Mouse (Mus musculus) left cerebral cortex, postnatal 4 days (tissue): Measurements from ENCODE around the gene Ofd1. TPM values are rescaled to one million over a fixed set of nuclear protein-coding genes. Genes with fewer than 3 reads are reported as not detected.

Experiments used
- DNase-seq: peaks from one replicate; pipeline ENCODE4 v3.0.0-alpha.2; 2022
- intact Hi-C: fragments of 180-260 bp; cut with DNase I; formaldehyde crosslinking; loops from one replicate; pipeline ENCODE4 v1.15.1; 2025
- total RNA-seq, 2 experiments: library from RNA; stranded (reverse); gene quantifications; 2 replicates each; pipeline ENCODE4 v1.2.3; 2021

Ofd1 gene
- total RNA-seq = 1 to 10 TPM; 8.5 to 8.6 TPM

DNA sequence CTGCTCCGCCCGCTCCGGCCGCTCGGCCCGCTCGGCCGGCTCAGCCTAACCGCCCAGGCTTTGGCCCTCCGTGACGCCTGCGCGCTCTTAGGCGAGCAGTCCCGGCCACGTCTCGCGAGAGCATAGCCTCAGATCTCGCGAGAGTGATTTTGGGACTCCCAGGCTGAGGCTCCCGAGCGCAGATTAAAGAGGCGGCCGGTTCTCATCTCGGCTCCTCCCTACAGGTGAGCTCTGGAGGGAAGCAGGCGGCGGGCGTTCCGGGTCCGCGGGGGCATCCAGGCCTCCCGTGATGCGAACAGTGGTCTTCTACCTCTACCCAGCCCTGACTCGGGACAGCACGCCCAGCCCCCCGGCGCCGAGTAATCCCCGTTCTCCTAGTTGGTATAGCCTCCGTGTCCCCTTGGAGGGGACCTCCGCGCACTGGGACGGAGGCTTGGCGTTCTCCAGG is at the start of gene Ofd1:
Gene Ofd1, minus strand, starts transcription at position 89 of the 448 bp plus-strand sequence.
- peak; percentile 89 for DNase-seq
- intact Hi-C loops = no loop called here

DNA sequence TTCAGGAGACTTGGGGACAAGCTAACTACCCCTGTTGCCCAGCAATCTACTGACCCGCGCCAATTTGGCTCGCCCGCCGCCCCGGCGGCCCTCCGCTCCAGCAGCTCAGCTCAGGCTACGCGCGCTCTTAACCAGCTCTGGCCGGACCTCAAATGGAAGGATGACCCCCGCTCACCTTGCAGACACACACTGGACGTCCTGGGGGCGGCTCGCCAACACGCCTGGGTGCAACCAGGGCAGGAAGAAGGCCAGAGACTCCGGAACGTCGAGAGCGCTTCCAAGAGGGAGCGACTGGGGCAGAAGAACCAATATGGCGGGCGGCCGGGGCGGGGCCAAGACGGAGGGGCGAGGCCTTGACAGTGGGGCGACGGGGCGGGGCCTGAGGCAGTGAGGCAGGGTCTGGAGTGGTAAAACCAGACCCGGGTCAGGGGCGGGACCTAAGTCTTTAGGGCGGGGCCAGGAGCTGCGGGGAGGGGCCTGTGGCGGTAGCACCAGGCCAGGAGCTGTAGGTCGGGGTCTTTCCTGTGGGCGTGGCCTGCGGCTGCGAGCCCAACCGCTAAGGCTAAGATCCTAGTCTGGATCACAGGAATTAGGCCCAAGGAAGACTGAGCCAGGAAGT is 39.0 kb upstream of the Ofd1 start, which contains the start of gene Rab9:
Gene Rab9, minus strand, starts transcription at position 503 of the 619 bp plus-strand sequence.
- DNase-seq = peak; percentile 96
- intact Hi-C loops = no loop called here

DNA sequence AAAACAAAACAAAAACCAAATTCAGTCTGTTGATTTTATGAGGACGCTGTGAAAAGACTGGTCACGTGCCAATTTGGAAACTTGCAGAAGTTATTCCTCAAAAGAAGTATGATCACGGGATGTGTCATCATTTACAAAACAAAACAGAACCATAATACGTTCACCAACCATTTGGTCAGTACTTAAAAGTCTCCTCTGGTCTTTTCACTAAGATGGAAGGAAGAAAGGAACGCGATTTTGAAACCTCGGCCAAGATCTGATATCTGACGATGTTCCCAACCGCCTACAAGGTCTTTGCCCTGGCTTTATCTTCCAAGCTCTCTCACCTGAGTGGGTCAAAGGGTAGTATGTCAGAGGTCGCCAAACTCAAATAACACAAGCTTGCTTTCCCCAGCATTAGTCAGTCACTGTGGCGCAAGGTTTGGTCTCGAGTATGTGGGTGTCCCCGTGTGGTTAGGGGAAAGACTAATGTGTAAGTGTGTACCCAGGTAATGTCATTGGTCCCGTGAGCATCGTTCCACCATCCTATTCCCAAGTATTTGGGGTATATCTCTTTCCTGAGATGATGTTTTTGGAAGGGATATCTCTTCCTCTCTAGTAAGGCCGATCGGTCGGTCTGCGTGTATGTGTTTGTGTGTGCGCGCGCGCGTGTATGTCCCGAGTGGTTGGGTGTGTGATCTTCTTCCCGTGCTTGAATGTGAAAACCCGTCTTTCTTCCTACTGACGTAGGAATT is 38.3 kb upstream of the Ofd1 start:
- intact Hi-C loops = no loop called here
- DNase-seq = no peak

DNA sequence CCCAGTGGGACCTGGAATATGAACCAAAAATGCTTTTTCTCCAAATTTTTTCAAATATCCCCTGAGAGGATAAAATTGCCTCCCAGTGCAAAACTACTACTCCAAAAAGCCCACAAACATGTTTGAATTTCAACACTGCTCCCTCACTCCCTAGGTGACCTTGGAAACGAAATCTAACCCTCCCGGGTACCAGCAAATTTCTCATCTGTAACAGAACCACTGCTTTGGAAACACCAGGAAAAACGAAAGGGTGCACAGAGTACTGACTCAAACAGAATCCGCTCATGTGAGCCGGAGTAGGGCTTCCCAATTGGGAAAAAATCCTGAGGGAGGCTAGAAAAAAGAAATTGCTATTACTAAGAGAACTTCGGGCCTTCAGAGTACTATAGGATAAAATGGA is 36.9 kb upstream of the Ofd1 start:
- intact Hi-C loops = no loop called here
- DNase-seq = no peak

DNA sequence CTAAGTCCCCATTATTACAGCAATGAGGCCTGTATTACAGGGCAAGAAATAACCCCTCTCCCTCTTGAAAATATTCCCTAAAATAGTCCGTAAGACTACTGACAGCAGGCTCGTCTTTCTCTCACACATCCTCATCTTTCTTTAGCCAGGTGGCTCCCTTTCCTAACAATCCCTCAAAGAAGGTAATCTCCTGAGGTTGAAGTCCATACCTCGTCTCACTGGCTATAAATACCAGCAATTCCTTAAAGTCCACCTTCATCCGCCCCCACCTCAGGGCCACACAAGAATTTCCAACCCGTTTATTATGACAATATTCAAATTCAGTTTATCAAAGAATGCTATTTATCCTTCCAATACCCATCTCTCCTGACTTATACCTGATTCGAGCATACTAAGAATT is 32.1 kb upstream of the Ofd1 start:
- no peak for DNase-seq
- intact Hi-C loops = no loop called here

DNA sequence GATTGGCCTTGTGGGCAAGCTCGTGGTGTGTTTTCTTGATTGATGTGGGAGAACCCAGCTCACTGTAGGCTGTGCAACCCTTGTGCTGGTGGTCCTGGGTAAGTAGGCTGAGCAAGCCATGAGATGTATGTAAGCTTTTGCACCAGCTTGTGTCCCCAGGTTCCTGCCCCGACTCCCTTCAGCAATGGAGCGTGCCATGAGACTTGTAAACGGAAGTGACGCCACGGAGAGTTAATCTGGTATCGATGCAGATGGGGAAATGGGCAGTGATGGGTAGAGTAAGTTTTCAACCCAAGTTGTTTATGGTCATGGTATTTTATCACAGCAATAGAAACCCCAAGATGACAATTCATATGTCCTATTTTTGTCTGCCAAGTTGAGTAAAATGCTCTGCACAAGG is 27.8 kb upstream of the Ofd1 start:
- intact Hi-C loops = no loop called here
- DNase-seq = no peak

DNA sequence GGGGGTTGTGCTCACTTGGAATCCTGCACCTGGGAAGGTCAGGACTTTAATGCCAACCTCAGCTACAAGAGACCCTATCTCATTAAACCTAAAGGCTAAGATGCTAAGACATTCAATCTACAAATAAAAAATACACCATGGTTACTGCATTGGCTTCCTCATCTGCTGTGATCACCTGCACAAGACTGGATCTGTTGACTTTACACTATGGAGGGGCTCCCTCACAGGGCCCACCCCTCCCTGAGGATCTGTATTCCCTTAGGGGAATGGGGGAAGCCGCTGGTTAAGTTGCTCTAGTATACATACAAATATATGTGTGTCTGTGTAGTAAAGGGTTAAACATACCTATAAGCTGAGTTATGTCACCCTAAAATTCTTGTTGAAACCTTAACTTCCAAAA is 15.0 kb upstream of the Ofd1 start:
- intact Hi-C loops = no loop called here
- no peak for DNase-seq

DNA sequence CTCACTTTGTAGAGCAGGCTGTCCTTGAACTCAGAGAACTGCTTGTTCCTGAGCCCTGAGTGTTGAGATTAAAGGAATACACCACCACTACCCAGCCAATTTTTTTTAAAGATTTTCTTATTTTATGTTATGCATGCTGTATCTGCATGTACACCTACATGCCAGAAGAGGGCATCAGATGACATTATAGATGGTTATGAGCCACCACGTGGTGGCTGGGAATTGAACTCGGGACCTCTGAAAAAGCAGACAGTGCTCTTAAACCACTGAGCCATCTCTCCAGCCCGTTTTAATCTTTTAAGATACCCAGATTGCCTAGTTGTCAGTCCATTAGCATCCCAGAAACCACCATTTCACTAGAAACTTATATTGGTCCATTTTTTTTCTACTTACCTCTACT is 13.8 kb upstream of the Ofd1 start:
- intact Hi-C loops = no loop called here
- DNase-seq = no peak

DNA sequence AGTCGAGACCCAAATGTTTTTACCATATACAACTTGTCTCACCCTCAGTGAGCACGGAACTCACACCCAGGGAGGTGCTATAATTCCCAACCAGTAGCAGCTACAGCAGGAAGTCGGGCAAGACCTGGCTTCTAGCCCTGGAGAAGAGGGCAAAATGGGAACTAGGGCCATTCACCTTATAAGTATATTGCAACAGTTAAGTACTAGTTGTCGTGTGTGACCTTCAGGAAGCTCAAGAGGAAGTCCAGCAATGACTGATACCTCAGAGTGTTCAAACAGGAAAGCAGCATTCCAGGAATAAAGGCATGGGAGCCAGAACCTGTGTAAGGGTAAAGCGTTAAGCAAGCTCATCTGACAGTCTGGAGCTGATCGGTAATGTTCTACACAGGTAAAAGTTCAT is 13.0 kb upstream of the Ofd1 start:
- DNase-seq = no peak
- intact Hi-C loops = no loop called here

DNA sequence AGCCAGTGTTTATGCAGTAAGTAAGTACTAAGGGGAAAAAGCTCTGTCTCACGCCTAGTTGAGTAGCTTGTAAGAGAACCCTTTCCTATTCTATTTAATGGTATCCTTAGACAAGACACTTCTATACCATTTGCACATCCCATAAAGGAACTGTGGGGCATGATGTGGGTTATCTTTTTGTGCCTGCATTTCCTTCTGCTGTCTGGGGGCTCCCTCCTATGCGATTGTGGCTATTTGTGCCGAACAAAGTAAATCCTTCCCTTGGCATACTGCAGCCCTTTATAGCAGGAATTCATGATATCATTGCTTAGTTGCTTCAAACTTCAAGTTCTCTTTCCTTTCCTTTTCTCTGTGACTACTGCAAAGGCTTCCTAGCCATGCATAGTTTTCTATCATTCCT is 4.0 kb upstream of the Ofd1 start:
- intact Hi-C loops = no loop called here
- DNase-seq = no peak

DNA sequence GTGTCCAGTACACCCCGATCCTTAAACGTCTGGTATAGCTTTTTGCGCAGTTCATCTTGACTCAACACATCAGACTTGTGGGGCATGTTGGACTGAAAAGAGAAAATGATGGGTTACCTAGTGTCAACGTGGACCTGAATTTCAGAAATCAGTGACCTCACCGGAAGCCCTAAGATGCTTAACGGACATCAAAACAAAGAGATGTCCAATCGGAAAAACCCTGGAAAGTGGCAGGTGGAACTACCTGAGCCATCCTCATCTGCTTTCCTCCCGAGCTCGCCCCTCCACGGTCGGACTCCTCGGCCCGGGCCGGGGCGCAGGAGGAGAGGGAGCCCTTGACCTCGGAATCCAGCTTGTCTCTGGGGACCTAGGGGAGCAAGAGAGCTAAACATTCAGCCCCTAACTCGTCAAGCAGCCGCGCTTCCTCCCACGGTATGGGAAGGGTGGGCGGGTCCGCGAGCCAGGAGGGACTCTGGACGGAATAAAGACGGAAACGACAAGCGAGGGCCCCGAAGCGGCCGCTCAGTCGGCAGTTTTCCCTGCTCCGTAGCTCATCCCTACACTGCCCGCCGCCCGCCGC is 378 bp downstream of the Ofd1 start, which contains the start of gene Trappc2:
Gene Trappc2, plus strand, starts transcription at position 539 of the 580 bp plus-strand sequence.
- no peak for DNase-seq
- intact Hi-C loops = no loop called here

DNA sequence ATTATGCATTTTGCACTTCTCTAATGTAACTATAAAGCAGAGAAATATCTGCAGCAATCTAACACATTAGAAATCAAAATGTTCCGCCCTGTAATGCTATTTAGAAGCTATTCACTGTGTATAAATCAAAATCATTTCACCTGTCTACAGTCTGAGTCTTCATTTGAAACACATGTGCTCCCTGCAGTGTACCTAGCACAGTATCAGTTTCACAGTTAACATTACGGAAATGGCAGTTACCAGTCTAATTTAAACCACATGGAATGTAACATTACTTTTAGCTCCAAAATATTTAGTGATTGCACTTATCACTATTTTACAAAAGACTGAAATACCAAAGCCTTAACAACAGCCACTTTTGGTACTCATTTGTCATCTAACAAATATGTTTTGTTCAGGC is 5.7 kb downstream of the Ofd1 start:
- no peak for DNase-seq
- intact Hi-C loops = no loop called here

DNA sequence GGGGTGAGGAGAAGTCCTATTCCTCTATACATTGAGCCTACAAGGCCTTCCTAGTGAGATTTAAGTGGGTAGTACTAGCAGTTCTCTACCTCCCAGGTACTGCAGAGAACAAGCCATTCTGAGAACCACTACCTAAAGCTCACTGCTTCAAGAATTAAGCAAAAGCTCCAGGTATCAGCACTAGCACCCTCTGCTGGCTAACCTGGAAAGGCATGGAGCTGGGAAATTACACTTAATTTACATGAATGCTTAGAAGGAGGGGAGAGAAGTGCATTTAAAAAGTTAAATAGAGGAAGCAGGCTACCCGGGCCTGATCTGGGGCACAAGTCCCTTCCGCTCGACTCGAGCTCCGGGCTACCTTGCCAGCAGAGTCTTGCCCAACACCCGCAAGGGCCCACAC is 24.3 kb downstream of the Ofd1 start:
- peak; percentile 9 for DNase-seq
- intact Hi-C loops = no loop called here

DNA sequence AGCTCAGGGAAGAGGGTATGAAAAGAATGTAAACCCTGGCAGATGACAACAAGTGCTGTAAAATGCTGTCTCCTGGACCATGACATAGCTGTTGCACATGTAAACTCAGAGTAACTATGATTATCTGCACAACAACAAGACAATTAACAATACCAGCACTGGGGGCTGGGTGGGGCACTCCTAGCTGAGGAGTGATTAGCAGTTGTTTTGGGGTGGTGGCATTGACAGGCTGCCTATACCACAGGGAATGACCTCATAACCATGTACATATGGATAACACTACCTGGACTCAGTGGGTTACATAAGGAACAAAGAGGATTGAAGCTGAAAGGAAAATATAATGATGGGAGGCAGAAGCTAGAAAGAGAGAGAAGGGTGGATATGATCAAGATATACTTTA is 32.6 kb downstream of the Ofd1 start:
- intact Hi-C loops = no loop called here
- no peak for DNase-seq

DNA sequence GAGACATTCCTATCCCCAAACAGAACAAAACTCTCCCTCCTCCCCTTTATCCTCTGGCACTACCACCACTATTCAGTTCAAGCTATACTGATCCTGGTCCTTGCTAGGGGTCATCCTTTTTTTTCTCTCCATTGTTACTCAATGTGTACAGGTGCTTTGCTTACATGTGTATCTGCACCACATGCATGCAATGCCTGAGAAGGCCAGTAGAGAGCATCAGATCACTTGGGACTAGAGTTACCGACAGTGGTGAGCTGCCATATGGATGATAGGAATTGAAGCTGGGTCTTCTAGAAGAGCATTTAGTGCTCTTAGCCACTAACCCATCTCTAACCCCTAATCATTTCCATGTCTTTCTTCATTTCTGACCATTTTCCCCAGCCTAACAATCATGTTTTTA is 46.8 kb downstream of the Ofd1 start:
- intact Hi-C loops = no loop called here
- no peak for DNase-seq

DNA sequence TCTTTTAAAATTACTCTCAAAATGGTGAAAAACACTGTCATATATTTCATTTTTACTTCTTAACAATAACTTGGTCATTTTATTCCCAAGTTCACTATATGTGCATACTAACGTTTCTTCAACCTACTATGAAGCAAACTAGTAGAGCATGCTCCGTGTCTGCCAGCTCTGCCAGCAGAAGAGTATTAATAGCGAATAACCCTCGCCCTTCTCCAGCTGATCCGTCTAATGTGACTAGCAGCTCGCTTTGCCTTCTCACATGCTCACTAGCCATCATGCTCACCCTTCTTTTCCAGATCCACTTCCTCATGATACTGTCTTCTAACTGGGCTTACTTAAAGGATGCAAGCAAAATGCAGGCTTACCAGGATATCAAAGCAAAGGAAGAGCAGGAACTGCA is 53.8 kb downstream of the Ofd1 start:
- intact Hi-C loops = no loop called here
- no peak for DNase-seq

DNA sequence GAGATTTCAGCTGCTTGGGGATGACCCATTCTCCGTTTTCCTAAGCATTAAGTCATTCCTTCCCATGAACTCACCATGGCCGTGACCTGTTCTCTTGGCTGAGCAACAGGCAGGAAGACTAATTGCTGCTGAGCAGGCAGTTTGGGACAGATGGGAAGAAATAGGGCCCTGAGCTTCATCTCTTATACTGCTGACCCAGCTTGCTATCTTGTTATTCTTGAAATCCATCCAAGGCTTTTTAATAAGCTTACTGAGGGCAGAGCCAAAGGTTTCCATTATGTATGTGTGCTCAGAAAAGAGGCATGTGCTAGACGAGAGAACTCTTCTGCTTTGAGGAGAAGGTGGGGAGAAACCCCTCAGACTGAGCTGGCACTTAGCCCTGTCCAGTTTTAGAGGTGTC is 55.6 kb downstream of the Ofd1 start:
- DNase-seq = no peak
- intact Hi-C loops = no loop called here

DNA sequence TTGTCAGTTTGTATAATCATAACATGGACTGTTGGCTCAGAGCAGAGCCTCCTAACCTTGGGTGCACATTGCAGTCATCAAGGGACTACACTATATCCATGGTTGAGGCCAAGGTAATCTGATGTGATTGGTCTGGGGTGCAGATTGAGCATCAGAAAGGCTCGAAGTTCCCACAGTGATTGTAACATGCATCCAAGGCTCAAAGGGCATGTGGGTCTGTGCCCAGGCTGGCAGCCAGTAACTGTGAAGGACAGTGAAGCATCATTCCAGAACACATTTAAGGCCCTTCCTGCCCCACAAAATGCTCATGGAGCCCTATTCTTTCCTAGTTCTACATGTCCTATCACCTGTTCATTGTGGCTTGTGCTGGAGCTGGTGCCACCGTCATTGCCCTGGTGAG is 56.9 kb downstream of the Ofd1 start:
- no peak for DNase-seq
- intact Hi-C loops = no loop called here

DNA sequence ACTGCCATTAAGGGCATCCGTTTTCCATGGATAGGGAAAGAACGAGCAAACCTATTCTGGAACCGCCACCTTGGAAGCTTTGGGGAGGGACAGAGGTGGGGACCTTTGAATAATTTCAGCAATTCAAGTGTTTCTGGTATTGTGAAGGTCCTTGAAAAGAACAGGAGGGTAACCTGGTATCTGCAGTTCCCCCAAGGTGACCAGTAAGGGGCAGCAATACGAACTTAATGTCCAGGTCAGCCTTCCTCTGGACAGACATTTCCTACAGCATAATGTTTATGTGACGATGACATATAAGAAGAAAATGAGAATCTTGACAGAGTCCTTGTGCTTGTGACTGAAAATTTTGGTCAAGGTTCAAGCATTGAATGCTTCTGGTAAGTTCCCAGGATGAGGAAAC is 61.9 kb downstream of the Ofd1 start:
- intact Hi-C loops = no loop called here
- DNase-seq = no peak

DNA sequence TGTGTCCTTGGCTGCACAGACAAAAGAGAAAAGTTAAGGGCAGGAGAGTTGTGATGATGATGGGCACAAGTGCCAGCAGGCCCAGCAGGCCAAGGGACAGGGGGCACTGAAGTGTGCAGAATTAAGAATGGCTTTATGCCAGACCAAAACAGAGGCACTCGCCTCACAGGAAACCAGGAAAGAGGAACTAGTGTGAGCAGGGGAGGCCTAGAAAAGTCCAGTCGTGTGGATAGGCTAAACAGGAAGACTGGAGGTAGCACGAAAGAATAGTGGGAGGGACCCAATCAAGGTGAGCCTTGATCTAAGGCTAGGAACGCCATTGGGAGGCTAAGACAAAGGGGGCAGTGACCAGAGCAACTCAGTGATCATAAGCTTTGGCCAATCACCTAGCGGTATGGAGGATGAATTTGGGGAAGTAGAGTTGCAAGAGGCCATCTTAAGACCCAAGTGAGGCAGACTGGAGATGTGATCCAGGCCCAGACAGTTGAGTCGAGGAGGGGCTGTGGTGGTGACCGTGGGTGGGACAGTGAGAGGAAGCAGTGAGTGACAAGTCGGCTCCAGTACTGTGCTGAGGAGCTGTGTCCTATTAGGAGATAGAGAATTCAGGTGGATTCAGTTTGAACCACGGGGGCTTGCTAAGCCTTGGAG is 63.7 kb downstream of the Ofd1 start:
- intact Hi-C loops = no loop called here

DNA sequence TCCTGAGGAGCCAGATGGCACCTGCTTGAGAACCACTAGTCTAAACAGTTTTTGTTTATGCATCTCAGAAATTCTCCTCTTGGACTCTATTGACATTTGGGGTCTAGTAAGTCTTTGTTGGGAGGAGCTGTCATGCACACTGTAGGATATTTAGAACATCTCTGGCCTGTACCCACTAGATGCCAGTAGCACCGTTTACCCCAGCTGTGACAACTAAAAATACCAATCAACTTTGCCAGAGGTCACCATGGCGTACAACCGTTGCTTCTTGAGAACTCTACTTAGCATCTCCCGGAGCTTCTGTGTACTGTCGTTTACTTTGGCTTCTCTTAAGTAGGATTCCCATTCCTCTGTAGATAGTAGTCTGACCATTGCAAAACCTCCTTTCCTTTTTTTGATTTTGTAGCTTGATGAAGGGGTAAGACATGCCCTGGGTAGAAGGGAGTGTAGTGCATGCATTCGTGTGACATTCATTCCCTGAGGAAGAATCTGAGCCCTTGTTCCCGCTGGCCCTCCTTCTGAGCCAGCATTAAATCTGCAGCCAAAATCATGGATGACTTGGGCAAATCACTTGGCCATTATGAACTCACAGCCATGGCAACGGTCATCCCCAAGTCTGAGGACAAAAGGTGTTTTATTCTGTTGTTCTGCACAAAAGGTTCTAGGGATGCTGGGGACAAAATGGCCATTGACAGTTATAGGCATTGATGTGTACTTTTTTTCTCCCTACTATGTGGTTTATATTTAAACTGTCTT is 74.9 kb downstream of the Ofd1 start:
- no peak for DNase-seq
- intact Hi-C loops = no loop called here

More for the DNA sequence above, 63.7 kb downstream of the Ofd1 start:
- peak; percentile 16 for DNase-seq
